Mouse (Mus musculus): ENCODE data around the gene Fam135a.
"Not testable (repeated sequence)": the region's sequence is repeated elsewhere in the genome, so short reads cannot be mapped to it uniquely, and the experiment has no call there.

Gene Fam135a

GRCm38 (mm10) chr1:24068830-24069229 lies 31.3 kb downstream of the Fam135a start:
- no peak for DNase-seq (ENCODE audit: low spot score in 2 of 2)

GRCm38 (mm10) chr1:24066706-24067105 lies 33.4 kb downstream of the Fam135a start:
- DNase-seq (ENCODE audit: low spot score in 2 of 2): no peak

GRCm38 (mm10) chr1:24055706-24056105 lies 44.4 kb downstream of the Fam135a start:
- DNase-seq (ENCODE audit: low spot score in 2 of 2): no peak

GRCm38 (mm10) chr1:24046730-24047510 lies 53.2 kb downstream of the Fam135a start:
- DNase-seq (ENCODE audit: low spot score in 2 of 2): no peak

- no peak for DNase-seq (ENCODE audit: low spot score in 2 of 2)
Measured at GRCm38 (mm10) chr1:24045627-24046026, 54.5 kb downstream of the Fam135a start.

GRCm38 (mm10) chr1:24043007-24043406 lies 57.1 kb downstream of the Fam135a start:
- no peak for DNase-seq (ENCODE audit: low spot score in 2 of 2)

- DNase-seq (ENCODE audit: low spot score in 2 of 2): peak in 1 of 2 experiments; percentile 25
Measured at GRCm38 (mm10) chr1:24033759-24034423, 66.2 kb downstream of the Fam135a start.

- DNase-seq (ENCODE audit: low spot score in 2 of 2): no peak
Measured at GRCm38 (mm10) chr1:24010821-24011220, 89.3 kb downstream of the Fam135a start.

GRCm38 (mm10) chr1:24010016-24010415 lies 90.1 kb downstream of the Fam135a start:
- no peak for DNase-seq (ENCODE audit: low spot score in 2 of 2)

GRCm38 (mm10) chr1:24007621-24008020 lies 92.5 kb downstream of the Fam135a start:
- DNase-seq (ENCODE audit: low spot score in 2 of 2): no peak

- peak; percentile 94 to 95 for DNase-seq (ENCODE audit: low spot score in 2 of 2)
Measured at GRCm38 (mm10) chr1:24005070-24005804, 94.9 kb downstream of the Fam135a start, which contains the start of gene Sdhaf4. Gene Sdhaf4, minus strand, starts transcription at chr1:24005656.

GRCm38 (mm10) chr1:23999318-23999717 lies 100.8 kb downstream of the Fam135a start:
- no peak for DNase-seq (ENCODE audit: low spot score in 2 of 2)

- no peak for DNase-seq (ENCODE audit: low spot score in 2 of 2)
Measured at GRCm38 (mm10) chr1:23998866-23999265, 101.3 kb downstream of the Fam135a start.

GRCm38 (mm10) chr1:23998120-23998810 lies 101.9 kb downstream of the Fam135a start:
- DNase-seq (ENCODE audit: low spot score in 2 of 2): no peak

- DNase-seq (ENCODE audit: low spot score in 2 of 2): no peak
Measured at GRCm38 (mm10) chr1:23997493-23997892, 102.6 kb downstream of the Fam135a start.

- DNase-seq (ENCODE audit: low spot score in 2 of 2): no peak
Measured at GRCm38 (mm10) chr1:23995420-23995819, 104.7 kb downstream of the Fam135a start.

GRCm38 (mm10) chr1:23983118-23983517 lies 117.0 kb downstream of the Fam135a start:
- no peak for DNase-seq (ENCODE audit: low spot score in 2 of 2)

GRCm38 (mm10) chr1:23978281-23978680 lies 121.9 kb downstream of the Fam135a start:
- peak; percentile 59 to 82 for DNase-seq (ENCODE audit: low spot score in 2 of 2)

GRCm38 (mm10) chr1:23971159-23971558 lies 129.0 kb downstream of the Fam135a start:
- DNase-seq (ENCODE audit: low spot score in 2 of 2): not testable (repeated sequence)

- no peak for DNase-seq (ENCODE audit: low spot score in 2 of 2)
Measured at GRCm38 (mm10) chr1:23968027-23968725, 132.0 kb downstream of the Fam135a start.

GRCm38 (mm10) chr1:23966226-23966625 lies 133.9 kb downstream of the Fam135a start:
- DNase-seq (ENCODE audit: low spot score in 2 of 2): no peak

Data from frontal cortex, postnatal 36 days (tissue).